Mouse (Mus musculus) brain, embryonic 18.5 days (tissue): ENCODE data around the gene Hsd17b1.

Experiments used
- DNase-seq: peaks from one replicate; pipeline ENCODE4 v3.0.0-alpha.2; 2012; ENCODE audit warnings: low read depth, low spot score

Hsd17b1 gene

GRCm38 (mm10) chr11:101127075-101127474 lies 48.9 kb downstream of the Hsd17b1 start:
- DNase-seq = no peak

- DNase-seq = no peak
These were observed 50.9 kb downstream of the Hsd17b1 start for GRCm38 (mm10) chr11:101128996-101129577.
